Mouse (Mus musculus) heart, postnatal 4 days (tissue): ENCODE results near the gene Serpina1f. TPM values are rescaled to one million over a fixed set of nuclear protein-coding genes. Genes with fewer than 3 reads are reported as not detected.

ENCODE experiments used
- DNase-seq: peaks from one replicate; pipeline ENCODE4 v3.0.0; 2021
- total RNA-seq, 2 experiments: library from RNA; stranded (reverse); gene quantifications; 2 replicates each; pipeline ENCODE4 v1.2.3; 2021

Gene Serpina1f
- total RNA-seq, 2 experiments from 2014 or later: not detected

- DNase-seq: no peak
Observed at GRCm38 (mm10) chr12:103660076-103660475, 35.3 kb downstream of the Serpina1f start.

- DNase-seq: no peak
Observed at GRCm38 (mm10) chr12:103659171-103659570, 36.2 kb downstream of the Serpina1f start.

- no peak for DNase-seq
Observed at GRCm38 (mm10) chr12:103657991-103658390, 37.3 kb downstream of the Serpina1f start.

- no peak for DNase-seq
Observed at GRCm38 (mm10) chr12:103656848-103657626, 38.3 kb downstream of the Serpina1f start, which contains the start of gene Serpina6. TSS of gene Serpina6 (minus strand) at chr12:103657212.

GRCm38 (mm10) chr12:103655123-103656044 is 39.9 kb downstream of the Serpina1f start:
- DNase-seq: no peak

- DNase-seq: no peak
Observed at GRCm38 (mm10) chr12:103653836-103654235, 41.5 kb downstream of the Serpina1f start.

GRCm38 (mm10) chr12:103646314-103646713 is 49.0 kb downstream of the Serpina1f start:
- DNase-seq: no peak

- DNase-seq: no peak
Observed at GRCm38 (mm10) chr12:103644601-103645000, 50.7 kb downstream of the Serpina1f start.

GRCm38 (mm10) chr12:103643818-103644217 is 51.5 kb downstream of the Serpina1f start:
- DNase-seq: no peak

GRCm38 (mm10) chr12:103643336-103643735 is 52.0 kb downstream of the Serpina1f start:
- peak; percentile 86 for DNase-seq

Other genes with a start within 250 kb of the Serpina1f start
- gene Ifi27l2b, start 238.3 kb downstream of the Serpina1f start, total RNA-seq: not detected
- under 1 TPM; 0.29 to 0.33 TPM for gene Ppp4r4, start 163.2 kb downstream of the Serpina1f start, total RNA-seq
- gene Serpina10, start 64.1 kb downstream of the Serpina1f start, total RNA-seq: not detected
- gene Serpina6, start 38.3 kb downstream of the Serpina1f start, total RNA-seq: not detected
- gene Serpina16, start 19.4 kb downstream of the Serpina1f start, total RNA-seq: not detected
- gene Serpina1d, start 78.1 kb upstream of the Serpina1f start, total RNA-seq: under 1 TPM; 0.34 to 0.52 TPM
- gene Serpina1b, start 134.8 kb upstream of the Serpina1f start, total RNA-seq: under 1 TPM; 0.34 to 0.43 TPM
- under 1 TPM in 1 of 2 experiments, not detected in 1; 0.48 TPM for gene Serpina1a, start 168.0 kb upstream of the Serpina1f start, total RNA-seq
- not detected for gene Serpina1c, start 209.4 kb upstream of the Serpina1f start, total RNA-seq